Mouse (Mus musculus) kidney, postnatal 4 days (tissue): Measurements from ENCODE around the gene Stac2.

Experiments
- DNase-seq, 2 experiments: peaks; one replicate each; pipeline ENCODE4 v3.0.0; 2021; ENCODE audit warnings: mixed read lengths in 2 of 2

The Stac2 gene

DNA sequence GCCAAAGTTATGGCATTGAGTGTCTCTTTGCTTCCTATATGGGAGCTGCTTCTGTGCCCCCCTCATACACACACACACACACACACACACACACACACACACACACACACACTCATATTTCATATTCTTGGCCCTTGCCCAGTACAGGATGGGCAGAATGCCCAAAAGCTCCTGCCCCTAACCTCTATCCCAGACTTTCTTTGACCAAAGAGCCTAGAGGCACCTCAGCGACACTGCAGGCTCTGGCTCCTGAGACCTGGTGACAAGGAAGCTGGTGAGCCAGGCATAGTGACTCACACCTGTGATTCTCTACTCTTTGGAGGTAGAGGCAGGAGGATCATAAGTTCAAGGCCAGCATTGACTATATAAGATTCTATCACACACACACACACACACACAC lies 32.6 kb downstream of the Stac2 start:
- peak in 1 of 2 experiments; percentile 49 for DNase-seq

DNA sequence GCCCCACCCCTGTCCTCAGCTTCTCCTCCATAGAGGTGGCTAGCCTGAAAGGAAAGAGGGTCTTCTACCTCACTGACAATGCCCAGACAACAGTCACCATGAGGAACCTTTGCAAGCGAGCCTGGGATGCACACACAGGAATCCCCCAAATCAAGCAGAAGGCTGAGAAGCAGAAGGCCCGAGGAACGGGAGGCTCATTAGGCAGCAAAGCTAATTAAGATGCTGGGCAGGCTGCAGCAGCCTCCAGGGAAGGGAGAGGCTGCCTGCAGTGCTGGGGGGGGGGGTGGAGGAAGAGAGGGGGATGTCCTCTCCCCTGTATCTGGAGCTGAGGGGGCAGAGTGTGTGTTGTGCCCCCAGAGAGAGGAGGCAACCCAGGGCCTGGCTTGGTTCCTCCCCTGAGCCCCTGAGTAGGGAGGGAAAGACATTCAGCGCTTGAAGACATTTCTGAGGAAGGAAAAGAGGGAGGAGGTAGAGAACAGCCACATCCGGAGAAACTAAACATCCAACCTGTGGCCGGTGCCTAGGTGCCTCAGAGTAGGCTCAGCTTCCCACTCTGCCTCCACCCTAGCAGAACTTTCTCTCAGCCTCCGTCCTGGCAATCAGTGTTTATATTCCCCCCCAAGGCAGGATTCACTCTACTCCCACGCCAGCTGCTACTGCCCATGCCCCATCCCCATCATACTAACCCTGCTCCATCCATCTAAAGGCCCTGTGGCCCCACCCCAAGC lies 33.2 kb downstream of the Stac2 start:
- no peak for DNase-seq

DNA sequence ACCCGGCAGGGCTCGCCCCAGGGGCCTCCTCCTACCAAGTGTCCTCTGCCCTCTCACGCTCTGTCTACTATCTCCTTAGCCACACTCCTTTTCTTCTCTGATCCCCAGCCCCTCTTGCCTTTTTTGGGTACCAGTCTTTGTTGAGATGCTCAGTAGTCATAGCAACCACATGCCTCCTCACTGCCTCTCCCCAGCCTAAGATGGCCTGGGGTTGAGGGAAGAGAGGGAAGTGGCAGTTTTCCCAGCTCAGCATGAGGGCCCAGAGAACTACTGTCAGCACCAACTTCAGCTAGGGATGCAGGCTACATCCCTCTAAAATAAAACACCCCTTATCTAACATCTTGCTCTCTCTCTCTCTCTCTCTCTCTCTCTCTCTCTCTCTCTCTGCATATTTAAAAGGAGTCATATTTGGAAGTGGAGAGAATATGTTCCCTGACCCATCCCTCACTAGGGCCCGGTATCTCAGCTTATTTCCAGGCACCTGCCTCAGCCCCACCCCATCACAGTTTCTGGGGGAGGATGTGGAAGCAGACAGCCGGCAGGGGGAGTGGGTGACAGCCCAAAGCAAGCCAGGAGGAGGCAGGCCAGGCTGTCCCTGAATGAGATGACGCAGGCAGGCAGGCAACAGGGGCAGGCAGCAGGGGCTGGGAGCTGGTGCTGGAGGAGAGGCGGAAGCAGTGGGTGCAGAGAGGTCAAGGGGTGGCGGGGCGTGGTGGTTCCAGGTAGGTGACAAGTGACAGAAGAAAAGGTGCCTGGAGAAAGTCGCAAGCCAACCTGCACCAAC lies 34.2 kb downstream of the Stac2 start:
- DNase-seq, result peak; percentile 63 to 76

DNA sequence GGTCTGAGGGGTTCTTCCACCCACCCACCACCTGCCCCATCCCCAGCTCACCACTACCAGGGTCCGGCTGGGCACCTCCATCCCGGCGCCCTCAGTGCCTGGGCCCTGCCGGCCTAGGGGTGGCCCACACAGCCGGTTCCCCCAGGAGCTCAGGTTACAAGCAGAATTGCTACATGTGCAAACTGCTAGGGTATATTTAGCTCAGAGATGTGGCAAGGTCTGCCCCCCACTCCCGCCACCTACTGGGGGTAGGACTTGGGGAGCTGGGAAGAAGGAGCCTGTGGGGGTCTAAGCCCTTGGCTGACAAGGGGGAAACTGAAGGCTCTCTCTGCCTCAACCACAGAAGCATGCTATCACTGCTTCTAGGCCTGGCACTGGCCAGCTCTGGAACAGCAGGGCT lies 35.0 kb downstream of the Stac2 start:
- no peak for DNase-seq

DNA sequence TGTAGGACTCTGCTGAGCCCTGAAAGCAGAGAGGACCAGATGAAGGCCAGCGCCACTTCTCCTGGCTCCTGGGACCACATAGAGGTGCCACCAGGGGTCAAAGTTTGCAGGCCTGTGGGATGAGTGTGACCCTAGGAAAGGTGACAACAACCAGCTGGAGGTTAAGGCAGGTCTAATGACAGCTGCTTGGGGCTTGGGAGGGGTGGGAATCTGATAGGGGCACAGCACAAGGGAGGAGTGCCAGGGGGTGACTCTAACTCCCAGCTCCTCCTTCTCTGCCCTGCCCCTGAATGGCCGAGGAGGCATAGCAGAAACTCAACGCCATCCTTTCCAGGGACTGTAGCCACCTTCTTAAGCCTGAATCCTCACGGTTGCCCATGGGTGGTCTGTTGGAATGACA lies 36.4 kb downstream of the Stac2 start:
- no peak for DNase-seq

DNA sequence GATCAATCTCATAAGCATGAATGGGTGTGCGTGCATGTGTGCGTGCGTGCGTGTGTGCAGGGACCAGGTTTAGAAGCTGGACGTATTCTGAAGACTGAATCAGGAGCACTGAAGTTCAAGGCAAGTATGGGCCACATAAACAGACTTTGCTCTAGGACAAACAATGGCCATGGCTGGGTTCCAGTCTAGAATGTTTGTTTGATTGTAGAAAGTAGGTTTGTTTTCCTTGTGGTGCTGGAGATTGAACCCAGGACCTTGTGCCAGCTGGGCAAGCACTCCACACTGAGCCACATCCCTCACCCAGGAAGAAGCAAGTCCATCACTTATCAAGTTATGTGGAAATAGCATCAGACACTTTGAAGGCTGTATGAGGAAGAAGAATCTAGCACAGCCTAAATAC lies 37.1 kb downstream of the Stac2 start:
- no peak for DNase-seq

DNA sequence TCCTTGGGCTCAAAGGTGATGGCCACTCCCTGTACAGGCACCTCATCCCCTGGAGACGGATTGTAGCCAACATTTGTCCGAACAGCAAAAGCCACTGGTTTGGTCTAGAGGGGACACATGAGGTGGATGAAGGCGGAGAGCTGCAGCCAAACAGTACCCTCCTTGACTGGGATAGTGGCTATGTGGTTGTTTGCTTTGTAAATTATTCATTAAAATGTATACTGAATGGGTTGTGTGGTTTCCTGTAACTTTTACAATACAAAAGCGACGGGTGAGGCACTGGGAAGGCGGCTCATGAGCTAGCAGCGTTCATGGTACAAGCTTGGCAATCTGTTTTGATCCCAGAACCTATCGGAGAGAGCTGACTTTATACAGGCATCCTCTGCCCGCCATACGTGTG lies 40.4 kb downstream of the Stac2 start:
- DNase-seq, result no peak

DNA sequence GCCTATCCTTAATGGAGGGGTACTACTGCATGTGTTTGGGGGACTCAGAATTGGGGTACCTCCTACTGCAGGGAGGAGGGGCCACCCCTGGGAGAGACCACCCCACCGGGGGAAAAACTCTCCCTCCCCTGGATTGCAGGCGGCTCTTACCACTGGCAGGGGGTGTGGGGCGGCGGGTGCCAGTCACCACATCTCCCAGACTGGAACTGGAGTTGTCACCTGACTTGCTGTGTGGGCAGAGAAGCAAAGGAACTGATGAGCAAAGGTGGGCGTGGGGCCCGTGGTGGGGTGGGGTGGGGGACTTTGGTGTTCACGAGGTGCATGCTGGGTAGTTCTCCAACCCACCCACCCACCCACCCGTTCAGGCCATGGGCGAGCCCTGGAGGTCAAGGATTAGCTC lies 41.5 kb downstream of the Stac2 start:
- DNase-seq, result no peak

DNA sequence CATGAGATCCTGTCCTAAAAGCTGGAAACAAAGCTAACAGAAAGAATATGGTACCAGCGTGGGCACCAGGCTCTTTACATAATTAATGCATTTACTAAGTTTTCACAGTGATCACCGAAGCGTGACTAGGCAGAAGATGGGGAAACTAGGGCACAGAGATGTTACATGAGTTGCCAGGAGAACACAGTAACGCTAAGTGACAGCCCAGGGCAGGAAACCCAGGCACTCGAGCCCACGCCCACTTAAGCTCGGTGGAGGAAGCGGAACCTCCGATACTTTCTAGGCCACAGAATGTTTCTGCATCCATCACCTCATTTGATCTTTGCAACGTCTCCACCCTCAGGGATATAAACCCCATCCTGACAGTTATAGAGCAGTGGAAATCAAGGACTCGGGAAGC lies 45.2 kb downstream of the Stac2 start:
- no peak for DNase-seq

DNA sequence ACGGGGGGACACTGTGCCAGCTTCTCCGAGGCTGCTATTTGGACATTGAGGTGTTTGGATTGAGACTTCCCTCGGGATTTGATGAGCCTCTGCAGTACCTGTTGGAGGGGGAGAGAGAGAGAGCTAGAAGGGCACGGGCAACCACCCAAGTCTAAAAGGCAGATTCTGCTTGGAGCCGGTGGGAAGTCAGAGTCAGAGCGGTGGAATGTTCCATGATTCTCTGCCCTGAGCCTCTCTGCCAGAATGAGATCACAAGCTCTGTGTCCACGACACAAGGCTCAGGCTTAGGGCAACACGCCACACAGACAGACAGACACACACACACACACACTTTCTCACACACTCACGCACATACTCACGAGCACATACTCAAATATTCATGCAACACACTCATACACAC lies 47.6 kb downstream of the Stac2 start:
- no peak for DNase-seq

DNA sequence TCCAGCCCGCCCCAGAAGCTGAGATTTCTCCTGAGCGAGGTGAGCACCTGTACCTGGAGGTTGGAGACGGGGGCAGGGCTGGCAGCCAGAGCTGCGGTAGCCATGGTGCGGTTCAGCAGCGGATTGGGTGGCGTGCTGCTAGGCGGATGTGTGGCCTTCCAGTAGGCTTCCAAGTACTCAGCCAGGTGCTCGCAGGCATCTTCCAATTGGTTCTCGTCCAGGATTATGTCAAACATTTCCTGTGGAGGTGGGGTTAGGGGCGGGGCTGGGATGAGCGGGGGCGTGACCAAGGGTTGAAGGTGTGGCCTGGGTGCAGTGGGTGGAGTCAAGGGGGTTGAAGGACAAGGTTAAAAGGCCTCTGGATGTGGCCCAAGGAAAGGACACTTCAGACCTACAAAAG lies 48.2 kb downstream of the Stac2 start:
- DNase-seq, result peak in 1 of 2 experiments; percentile 58

DNA sequence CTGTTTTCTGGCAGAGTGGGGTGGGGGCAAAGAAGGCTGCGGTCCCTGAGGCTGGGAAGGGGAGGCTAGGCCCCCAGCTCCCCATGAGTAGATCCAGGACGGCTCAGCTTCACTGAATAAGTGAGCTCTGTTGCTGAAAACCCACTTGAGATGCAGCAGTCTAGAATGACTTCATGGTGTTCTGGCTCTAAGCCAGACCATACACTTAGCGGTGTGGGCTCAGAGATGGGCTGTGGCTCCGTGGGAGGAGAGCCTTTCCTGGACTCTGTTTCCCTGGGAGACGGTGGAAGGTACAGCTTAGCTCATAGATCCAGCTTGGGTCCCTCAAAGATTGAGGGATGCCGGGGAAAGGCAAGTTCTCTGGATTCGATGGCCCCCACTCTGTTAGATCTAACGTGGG lies 49.1 kb downstream of the Stac2 start:
- no peak for DNase-seq

DNA sequence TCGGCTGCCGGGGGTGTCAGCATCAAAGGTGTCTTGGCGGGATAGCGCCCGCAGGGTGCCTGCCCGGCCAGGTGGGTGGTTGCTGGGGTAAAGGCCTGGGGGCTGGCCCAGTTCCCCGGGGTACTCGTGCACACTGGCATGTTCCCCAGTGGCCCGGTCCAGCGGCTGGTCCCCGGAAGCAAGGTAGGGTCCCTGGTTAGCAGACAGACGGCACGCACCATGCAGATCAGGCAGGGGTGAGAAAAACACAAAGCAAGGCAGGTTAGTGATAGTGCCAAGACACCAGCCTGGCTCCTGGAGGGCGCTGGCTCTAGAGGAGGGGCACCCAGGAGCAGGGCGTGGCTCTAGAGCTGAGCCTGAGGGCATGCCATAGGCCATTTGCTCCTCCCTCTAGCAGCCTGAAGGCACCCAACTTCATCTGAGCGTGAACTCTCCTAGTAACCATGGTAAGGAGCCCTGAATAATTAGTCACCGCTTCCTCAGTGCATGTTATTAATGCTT lies 50.0 kb downstream of the Stac2 start:
- DNase-seq, result peak in 1 of 2 experiments; percentile 58

DNA sequence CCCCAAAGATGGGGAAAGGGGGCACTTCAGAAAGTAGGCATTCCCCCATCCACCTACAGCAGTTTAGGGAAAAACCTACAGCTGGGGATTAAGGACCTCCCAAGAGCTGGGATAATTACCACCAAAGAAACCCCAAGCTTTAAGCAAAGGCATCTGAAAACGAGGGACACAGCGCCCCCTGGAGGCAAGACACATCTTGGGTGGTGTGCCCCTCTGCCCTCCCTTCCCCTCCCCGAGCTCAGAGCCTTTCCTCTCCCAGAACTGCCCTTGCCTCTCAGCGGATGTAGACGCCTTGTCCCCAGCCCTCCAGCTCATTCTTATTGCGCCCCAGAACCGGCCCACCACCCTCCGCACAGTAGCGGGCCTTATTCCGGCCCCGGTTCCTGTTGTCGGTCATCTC lies 50.6 kb downstream of the Stac2 start:
- DNase-seq, result peak; percentile 90 to 92

DNA sequence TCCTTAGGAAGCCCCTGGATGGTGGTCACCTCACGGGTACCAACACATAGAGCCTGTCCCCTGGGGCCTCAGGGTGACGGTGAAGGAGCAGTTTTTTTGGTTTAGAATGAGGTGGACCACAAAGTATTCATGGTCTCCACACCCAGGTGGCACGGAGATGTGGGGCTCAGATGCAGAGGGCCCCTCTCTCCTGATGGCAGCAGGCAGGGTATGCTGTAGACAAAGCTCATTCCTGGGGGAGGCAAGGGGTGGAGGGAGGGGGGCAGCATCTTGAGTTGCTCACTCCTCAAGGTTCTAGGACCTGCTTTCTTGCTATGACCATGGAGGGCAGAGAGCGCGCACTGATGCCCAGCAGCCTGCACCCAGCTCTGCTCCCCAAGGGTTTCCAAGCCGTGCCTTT lies 51.3 kb downstream of the Stac2 start:
- no peak for DNase-seq

DNA sequence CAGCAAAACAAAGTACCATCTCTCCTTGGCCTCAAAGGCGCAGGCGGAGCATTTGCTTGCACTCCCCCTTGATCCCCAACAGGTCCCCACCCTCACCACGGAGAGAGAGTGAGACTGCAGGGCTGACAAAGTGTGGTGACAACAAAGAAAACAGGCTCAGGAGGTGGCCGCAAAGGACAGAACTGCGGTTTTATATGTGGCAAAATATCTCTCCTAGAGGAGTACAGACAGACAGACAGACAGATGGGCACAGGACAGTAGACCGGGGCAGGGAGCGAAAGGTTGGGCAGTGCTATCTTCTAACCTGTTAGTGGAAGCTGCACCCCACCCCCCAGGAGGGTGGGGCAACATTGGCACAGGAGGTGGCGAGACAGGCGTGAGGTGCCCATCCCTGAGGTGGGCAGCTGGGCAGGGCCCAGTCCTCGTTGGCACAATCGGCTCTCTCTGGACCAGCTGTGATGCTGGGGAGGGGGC lies 51.9 kb downstream of the Stac2 start:
- no peak for DNase-seq

DNA sequence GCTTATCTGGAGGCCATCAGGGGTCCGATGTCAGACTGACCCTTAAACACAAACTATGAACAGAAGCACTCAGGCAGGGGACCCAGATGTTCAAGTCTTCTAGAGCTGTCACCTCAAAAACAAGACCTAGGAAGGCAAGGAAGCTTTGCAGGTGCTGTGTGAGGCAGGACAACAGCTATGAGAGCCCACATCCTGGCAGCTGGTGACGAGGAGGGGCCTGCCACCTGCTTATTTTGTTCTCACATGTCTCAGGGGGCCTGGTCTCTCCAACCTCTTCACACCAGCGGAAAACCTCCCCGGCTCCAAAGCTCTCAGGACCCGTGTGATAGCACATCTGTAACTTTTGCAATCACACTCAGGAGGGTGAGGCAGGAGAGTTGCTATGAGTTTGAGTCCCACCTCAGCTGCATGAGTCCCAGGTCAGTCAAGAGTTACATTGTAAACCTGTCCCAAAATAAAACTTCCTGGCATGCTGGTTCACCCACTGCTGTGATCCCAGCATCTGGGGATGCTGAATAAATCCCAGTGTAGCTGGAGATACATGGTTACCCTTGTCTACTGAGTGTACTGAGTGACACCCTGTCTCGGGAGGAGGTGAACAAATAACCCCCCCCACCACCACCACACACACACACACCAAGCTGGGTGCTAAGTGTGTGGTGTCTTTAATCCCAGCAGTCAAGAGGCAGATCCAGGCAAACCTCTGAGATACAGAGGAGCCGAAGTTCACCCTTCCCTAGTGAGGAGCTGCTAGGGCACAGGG lies 52.7 kb downstream of the Stac2 start:
- DNase-seq, result no peak

DNA sequence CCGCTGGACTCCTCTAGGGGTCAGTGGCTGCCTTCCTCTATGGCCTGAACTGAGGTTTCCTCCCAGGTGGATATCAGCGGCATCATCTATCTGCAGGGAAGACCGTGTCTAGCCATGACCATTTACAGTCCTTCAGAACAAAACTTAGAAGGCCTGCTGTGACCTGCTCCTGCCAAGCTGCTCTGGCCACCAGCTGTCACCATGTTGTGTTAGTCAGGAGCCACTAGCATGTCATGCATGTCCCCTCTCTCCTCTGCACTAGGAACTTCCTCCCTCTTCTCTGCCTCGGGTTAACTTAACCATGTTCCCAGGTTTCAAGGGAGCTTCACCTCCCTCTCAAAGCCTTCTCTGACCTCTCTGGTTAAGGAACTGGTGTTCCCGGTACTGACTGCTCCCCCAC lies 53.5 kb downstream of the Stac2 start:
- DNase-seq, result no peak

DNA sequence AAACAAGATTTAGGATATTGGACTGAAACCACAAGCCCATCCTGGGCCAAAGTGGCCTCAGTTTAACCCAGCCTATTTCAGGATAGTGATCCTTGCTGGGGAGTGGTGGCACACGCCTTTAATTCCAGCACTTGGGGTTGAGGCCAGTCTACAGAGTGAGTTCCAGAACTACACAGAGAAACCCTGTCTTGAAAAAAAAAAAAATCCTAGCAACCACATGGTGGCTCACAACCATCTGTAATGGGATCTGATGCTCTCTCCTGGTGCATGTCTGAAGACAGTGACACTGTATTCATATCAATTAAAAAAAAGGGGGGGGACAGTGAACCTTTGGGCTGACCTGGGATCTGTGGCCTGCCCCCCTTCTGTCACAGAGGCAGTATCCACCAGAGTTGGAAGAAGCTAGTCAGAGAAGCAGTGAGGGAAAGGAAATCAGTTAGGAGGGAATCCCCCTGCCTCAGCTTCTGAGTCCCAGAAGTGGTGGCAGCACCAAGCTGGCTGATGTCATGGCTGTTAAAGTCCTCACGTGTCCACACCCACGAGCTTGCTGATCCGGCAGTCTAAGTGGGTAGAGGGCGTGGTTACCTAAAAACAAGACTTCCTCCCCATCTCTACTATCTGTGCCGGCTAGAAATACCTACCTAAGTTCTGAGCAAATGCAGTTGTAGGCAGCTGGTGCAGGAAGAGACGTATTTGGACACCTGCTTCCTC lies 54.2 kb downstream of the Stac2 start:
- DNase-seq, result no peak

DNA sequence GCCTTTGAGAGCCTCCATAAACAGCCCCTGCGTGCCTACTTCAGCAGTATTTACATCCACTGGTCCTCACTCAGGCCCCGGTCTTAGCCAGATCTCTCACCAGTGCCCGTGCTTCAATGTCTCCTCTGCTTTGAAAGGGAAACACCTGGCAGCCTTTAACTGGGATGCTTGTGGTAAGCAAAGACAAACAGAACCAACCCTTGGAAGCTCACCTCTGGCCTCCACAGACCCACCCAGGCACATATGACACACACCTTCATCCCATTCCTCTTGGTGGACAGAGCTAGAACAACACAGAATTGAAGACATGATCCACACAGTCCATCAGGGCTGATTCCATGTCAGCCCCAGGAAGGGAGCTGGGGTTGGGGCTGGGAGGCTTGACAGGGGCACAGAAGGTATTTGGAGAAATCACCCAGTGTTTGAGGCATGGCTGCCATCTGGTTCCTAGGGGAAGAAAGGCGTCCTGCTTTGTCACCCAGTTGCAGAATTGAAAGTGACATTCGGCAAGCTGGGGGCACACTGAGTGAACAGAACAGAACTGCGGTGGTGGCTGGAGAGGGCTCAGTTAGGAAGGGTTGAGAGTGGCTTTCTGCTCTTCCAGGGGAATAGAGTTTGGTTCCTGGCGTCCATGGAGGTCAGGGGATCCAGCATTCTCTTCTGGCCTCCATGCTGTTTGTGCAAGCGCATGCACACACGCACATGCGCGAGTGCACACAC lies 55.0 kb downstream of the Stac2 start:
- DNase-seq, result no peak

DNA sequence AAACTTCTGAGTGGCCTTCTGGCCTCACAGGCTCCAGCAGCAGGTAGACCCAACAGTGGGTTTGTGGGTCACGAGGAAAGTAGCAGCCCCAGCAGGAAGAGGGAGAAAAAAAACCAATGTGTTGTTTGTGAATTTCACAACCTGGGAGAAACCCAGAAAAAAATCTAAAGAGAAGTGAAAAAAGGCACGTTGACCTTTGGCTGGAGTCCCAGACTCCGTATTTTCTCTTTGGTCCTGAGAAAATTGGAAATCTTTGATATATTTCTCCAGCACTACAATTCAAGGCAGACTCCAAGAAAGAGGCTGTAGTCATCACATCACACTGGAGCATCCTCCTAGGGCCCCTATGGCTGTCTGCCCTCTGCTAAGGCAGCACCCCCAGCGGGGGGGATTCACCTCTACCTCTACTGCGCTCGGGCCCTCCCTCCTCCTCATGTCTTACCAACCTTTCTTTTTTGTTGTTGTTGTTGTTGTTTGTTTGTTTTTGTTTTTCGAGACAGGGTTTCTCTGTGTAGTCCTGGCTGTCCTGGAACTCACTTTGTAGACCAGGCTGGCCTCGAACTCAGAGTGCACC lies 55.8 kb downstream of the Stac2 start:
- DNase-seq, result no peak

DNA sequence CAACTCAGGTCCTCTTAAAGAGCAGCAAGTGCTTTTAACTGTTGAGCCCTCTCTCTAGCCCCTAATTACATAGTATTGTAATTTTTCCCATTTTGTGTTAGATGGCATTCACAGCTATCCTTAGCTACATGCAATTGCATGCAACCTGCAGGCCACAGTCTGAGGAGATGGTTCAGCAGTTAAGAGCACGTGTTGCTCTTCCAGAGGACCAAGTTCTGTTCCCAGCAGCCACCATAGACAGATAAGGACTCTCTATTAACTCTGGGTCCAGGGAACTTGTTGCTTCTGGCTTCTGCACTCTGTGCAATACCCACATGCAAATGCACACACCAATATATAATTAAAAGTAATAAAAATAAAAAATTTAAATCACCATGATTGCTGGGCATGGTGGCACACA lies 56.6 kb downstream of the Stac2 start:
- DNase-seq, result no peak
